Mouse (Mus musculus) c-Kit-positive CD71-positive TER-119-negative erythroid progenitor cells, embryonic 14.5 days (primary cell): Measurements from ENCODE around the gene Ythdf2.

Source experiments
- DNase-seq: peaks from one replicate; pipeline ENCODE4 v3.0.0-alpha.2; 2013; ENCODE audit warnings: low read depth

The Ythdf2 gene

GRCm38 (mm10) chr4:132209299-132209698 lies 2.8 kb downstream of the Ythdf2 start:
- no peak for DNase-seq

- no peak for DNase-seq
Measured at GRCm38 (mm10) chr4:132207280-132207679, 4.8 kb downstream of the Ythdf2 start.

GRCm38 (mm10) chr4:132198771-132199170 lies 13.3 kb downstream of the Ythdf2 start:
- DNase-seq, result no peak

- DNase-seq, result no peak
Measured at GRCm38 (mm10) chr4:132198285-132198712, 13.8 kb downstream of the Ythdf2 start.

- no peak for DNase-seq
Measured at GRCm38 (mm10) chr4:132194975-132195374, 17.1 kb downstream of the Ythdf2 start.

GRCm38 (mm10) chr4:132194373-132194772 lies 17.7 kb downstream of the Ythdf2 start:
- DNase-seq, result no peak

- no peak for DNase-seq
Measured at GRCm38 (mm10) chr4:132187826-132188401, 24.2 kb downstream of the Ythdf2 start.

GRCm38 (mm10) chr4:132183162-132183561 lies 28.9 kb downstream of the Ythdf2 start:
- DNase-seq, result no peak

GRCm38 (mm10) chr4:132181721-132182658 lies 30.1 kb downstream of the Ythdf2 start:
- DNase-seq, result no peak

- no peak for DNase-seq
Measured at GRCm38 (mm10) chr4:132180710-132181109, 31.4 kb downstream of the Ythdf2 start.

- DNase-seq, result peak; percentile 57
Measured at GRCm38 (mm10) chr4:132178630-132179059, 33.5 kb downstream of the Ythdf2 start.

GRCm38 (mm10) chr4:132176474-132176873 lies 35.6 kb downstream of the Ythdf2 start:
- no peak for DNase-seq

- no peak for DNase-seq
Measured at GRCm38 (mm10) chr4:132170891-132171290, 41.2 kb downstream of the Ythdf2 start.

GRCm38 (mm10) chr4:132169761-132170160 lies 42.3 kb downstream of the Ythdf2 start:
- DNase-seq, result no peak

- DNase-seq, result no peak
Measured at GRCm38 (mm10) chr4:132169271-132169670, 42.8 kb downstream of the Ythdf2 start.

- no peak for DNase-seq
Measured at GRCm38 (mm10) chr4:132167436-132167835, 44.7 kb downstream of the Ythdf2 start.

- DNase-seq, result no peak
Measured at GRCm38 (mm10) chr4:132166350-132167290, 45.5 kb downstream of the Ythdf2 start.

GRCm38 (mm10) chr4:132165691-132166090 lies 46.4 kb downstream of the Ythdf2 start:
- no peak for DNase-seq

- DNase-seq, result no peak
Measured at GRCm38 (mm10) chr4:132156941-132157622, 55.0 kb downstream of the Ythdf2 start.

GRCm38 (mm10) chr4:132154877-132155670 lies 57.0 kb downstream of the Ythdf2 start:
- DNase-seq, result no peak

GRCm38 (mm10) chr4:132151673-132152072 lies 60.4 kb downstream of the Ythdf2 start:
- DNase-seq, result no peak
